Mouse (Mus musculus) heart, embryonic 15.5 days (tissue): ENCODE measurements at regions not wholly inside any gene's neighbourhood (a gene's known extent, or its start where the extent isn't known, plus 50 kb on each side); places are given as distances from the start of the nearest gene placed in this dataset.

Experiments
- ATAC-seq: fragments of 200-750 bp; cut with Nextera tagmentation; replicated peaks from 2 replicates; pipeline ENCODE4 v1.8.0; 2017; ENCODE audit warnings: low read depth, moderate TSS enrichment; ENCODE audit not compliant: insufficient number of reproducible peaks, insufficient read depth, low FRiP score
- H3K27ac ChIP-seq: fragments of 300-500 bp; sonication (generic); 2 replicates; pipeline ENCODE4 v1.5.1; 2015; ENCODE audit warnings: mild to moderate bottlenecking, inconsistent platforms
- H3K27me3 ChIP-seq: fragments of 300-500 bp; sonication (generic); 2 replicates; pipeline ENCODE4 v1.6.1; 2015; ENCODE audit warnings: inconsistent platforms
- H3K36me3 ChIP-seq: fragments of 300-500 bp; sonication (generic); 2 replicates; pipeline ENCODE4 v1.6.1; 2015; ENCODE audit warnings: mild to moderate bottlenecking, inconsistent platforms
- H3K4me1 ChIP-seq: fragments of 300-500 bp; sonication (generic); replicated peaks from 2 replicates; pipeline ENCODE4 v1.6.1; 2015; ENCODE audit warnings: inconsistent platforms
- H3K4me2 ChIP-seq: fragments of 300-500 bp; sonication (generic); 2 replicates; pipeline ENCODE4 v1.6.1; 2015; ENCODE audit warnings: inconsistent platforms, mild to moderate bottlenecking, moderate library complexity
- H3K4me3 ChIP-seq: fragments of 300-500 bp; sonication (generic); 2 replicates; pipeline ENCODE4 v1.5.1; 2015; ENCODE audit warnings: mild to moderate bottlenecking, inconsistent platforms
- H3K9ac ChIP-seq: fragments of 300-500 bp; sonication (generic); 2 replicates; pipeline ENCODE4 v1.6.1; 2015; ENCODE audit warnings: mild to moderate bottlenecking, inconsistent platforms
- H3K9me3 ChIP-seq: fragments of 300-500 bp; sonication (generic); replicated peaks from 2 replicates; pipeline ENCODE4 v1.6.1; 2016; ENCODE audit warnings: inconsistent platforms
- WGBS: fragments of 180-500 bp; shearing (Covaris S2); methylation state at CpG from one replicate; pipeline ENCODE4 v1.1.7; 2015; ENCODE audit warnings: mixed read lengths; 5-methylcytosine and 5-hydroxymethylcytosine counted together

DNA sequence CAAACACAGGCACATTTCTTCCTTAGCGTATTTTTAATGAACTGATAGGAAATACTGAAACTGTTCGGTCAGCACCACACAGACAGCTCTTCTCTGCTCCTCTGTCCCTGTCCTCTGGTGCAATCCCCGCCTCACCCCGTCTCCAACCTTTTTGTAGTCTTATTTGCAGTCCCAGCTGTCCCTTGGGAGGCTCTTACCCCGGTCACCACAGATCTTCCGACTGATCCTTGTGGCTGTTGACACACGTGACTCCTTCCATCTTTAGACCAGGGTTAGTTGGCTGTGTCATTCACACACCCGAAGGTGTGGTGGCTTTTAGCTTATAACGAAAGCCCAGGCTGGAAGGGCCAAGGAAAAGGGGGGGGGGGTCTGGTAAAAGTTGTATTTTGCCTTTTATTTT lies 56.4 kb downstream of the Cyp26a1 start:
- Histone ChIP-seq H3K4me3 (no peak overlapping the region), H3K27ac (no peak overlapping the region), H3K9me3 (no peaks in the 10 kb centered on the region), H3K9ac (no peak overlapping the region), H3K36me3 (no peaks in the 10 kb centered on the region), H3K27me3 (no peaks in the 10 kb centered on the region), H3K4me2 (no peak overlapping the region), H3K4me1 (no peaks in the 10 kb centered on the region)
- no peak for ATAC-seq
- 79% methylated on average over 9 of the region's 9 CpGs for WGBS

- no peak for ATAC-seq
- Histone ChIP-seq H3K9me3 (no peaks in the 10 kb centered on the region), H3K4me1 (no peaks in the 10 kb centered on the region), H3K4me3 (no peak overlapping the region), H3K27ac (no peak overlapping the region), H3K27me3 (no peaks in the 10 kb centered on the region), H3K36me3 (no peaks in the 10 kb centered on the region), H3K4me2 (no peak overlapping the region), H3K9ac (no peak overlapping the region)
- WGBS = 82% methylated on average over 3 of the region's 3 CpGs
Observed at GRCm38 (mm10) chr19:37755372-37755771, 57.8 kb downstream of the Cyp26a1 start.

DNA sequence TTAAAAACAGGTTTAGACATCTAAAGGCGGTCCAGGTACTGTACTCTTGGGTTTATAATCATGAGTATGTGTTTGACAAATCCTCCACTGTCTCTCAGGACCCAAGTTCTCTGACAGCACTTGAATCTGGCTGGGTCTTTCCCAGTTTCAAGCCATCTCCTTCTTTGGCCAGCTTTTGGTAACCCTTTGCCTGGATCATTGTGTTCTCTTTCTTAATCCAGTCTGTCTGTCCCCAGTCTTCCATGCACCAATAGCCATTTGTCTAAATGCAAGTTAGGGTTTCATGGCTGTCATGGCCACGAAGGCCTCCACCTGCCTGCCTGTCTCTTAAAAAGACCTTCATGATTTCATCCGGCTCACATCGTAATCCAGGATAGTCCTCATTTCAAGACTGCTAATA lies 71.8 kb downstream of the Cyp26a1 start:
- no peak overlapping the region for H3K4me3 ChIP-seq
- WGBS = 89% methylated on average over 4 of the region's 4 CpGs
- no peak for ATAC-seq

GRCm38 (mm10) chr19:37771956-37772355 lies 74.4 kb downstream of the Cyp26a1 start:
- 83% methylated on average over 6 of the region's 6 CpGs for WGBS

More for the DNA sequence above, 71.8 kb downstream of the Cyp26a1 start:
- H3K4me2 ChIP-seq = no peak overlapping the region
- H3K9ac ChIP-seq = no peak overlapping the region
- H3K9me3 ChIP-seq = no peaks in the 10 kb centered on the region
- H3K27me3 ChIP-seq = no peaks in the 10 kb centered on the region
- no peaks in the 10 kb centered on the region for H3K4me1 ChIP-seq
- no peaks in the 10 kb centered on the region for H3K36me3 ChIP-seq
- H3K27ac ChIP-seq = no peak overlapping the region

DNA sequence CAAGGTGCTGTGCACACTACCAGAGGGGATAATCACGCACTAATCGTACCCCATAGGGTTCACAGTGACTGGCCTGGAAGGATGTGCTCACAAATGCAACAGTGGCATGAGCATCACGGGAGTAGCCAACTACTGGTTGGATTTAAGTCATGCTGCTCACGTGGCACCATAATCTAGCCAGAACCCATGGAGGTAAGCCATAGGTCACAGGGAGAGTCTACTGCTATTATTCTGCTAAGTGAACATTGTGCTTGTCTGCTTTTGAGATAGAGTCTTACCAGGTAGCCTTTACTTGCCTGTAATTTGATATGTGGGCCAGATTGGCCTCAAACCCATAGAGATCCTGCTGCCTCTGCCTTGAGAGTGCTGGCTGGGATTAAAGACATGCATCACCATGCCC lies 77.0 kb downstream of the Cyp26a1 start:
- Histone ChIP-seq H3K4me3 (no peak overlapping the region), H3K9ac (no peak overlapping the region), H3K36me3 (no peaks in the 10 kb centered on the region), H3K27ac (no peak overlapping the region), H3K4me1 (peaks cover 4% of the 10 kb centered on the region; the same call in 1 of the 2 replicates), H3K4me2 (no peak overlapping the region), H3K27me3 (no peaks in the 10 kb centered on the region), H3K9me3 (no peaks in the 10 kb centered on the region)
- 91% methylated on average over 4 of the region's 4 CpGs for WGBS
- no peak for ATAC-seq

More at GRCm38 (mm10) chr19:37771956-37772355, 74.4 kb downstream of the Cyp26a1 start:
- H3K4me3 ChIP-seq = no peak overlapping the region
- ATAC-seq = no peak
- no peaks in the 10 kb centered on the region for H3K27me3 ChIP-seq
- no peak overlapping the region for H3K4me2 ChIP-seq
- no peaks in the 10 kb centered on the region for H3K9me3 ChIP-seq
- H3K36me3 ChIP-seq = no peaks in the 10 kb centered on the region
- no peak overlapping the region for H3K27ac ChIP-seq
- H3K9ac ChIP-seq = no peak overlapping the region
- H3K4me1 ChIP-seq = no peaks in the 10 kb centered on the region

DNA sequence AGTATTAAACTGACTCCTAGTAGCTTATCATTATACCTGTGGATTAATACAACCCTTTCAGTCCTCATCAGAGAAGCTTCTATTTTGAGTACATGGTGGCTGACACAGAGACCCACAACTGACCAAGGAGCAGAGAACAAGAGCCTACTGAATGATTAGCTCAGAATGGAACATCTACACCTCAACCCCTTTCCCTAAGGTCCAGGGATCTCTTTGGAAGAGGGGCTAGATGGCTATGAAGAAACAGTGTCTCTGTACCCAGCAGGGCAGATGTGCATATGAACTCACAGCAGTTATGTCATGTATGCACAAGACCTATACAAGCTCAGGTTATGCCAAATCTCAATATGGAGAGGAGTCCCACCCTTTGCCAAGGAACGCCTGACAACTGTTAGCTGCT lies 77.4 kb downstream of the Cyp26a1 start:
- H3K4me3 ChIP-seq = no peak overlapping the region
- H3K4me2 ChIP-seq = no peak overlapping the region
- no peaks in the 10 kb centered on the region for H3K36me3 ChIP-seq
- H3K27ac ChIP-seq = no peak overlapping the region
- no peak for ATAC-seq
- H3K9me3 ChIP-seq = no peaks in the 10 kb centered on the region
- H3K27me3 ChIP-seq = no peaks in the 10 kb centered on the region
- H3K4me1 ChIP-seq = peaks cover 4% of the 10 kb centered on the region; the same call in 1 of the 2 replicates
- H3K9ac ChIP-seq = no peak overlapping the region
- whole genome bisulfite sequencing = 86% methylated on average over 1 of the region's 1 CpGs

DNA sequence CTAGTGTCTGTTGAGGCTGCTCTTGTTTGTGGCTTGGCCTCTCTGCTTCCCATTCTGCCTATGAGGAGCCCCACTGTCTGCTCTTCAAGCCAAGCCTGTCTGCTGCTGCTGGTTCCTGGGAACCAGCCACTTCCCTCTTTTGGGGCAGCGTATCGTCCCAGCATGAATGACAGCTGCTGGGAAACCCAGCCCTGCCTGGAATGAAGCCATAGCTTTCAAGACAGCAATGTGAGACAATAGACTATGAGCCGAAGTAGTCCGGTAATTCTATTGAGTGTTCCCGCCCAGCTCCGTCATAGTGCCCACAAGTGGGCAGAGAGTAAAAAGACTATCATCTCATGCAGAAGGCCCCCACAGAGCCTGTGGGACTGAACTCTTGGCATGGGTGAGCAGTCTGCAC lies 80.4 kb downstream of the Cyp26a1 start:
- ATAC-seq = no peak; the same call in 1 of the 2 replicates
- 36% methylated on average over 6 of the region's 6 CpGs for WGBS

GRCm38 (mm10) chr19:37778568-37778967 lies 81.0 kb downstream of the Cyp26a1 start:
- Histone ChIP-seq H3K9me3 (no peaks in the 10 kb centered on the region), H3K27ac (no peak overlapping the region), H3K4me3 (no peak overlapping the region), H3K36me3 (no peaks in the 10 kb centered on the region), H3K4me2 (no peak overlapping the region), H3K4me1 (peaks cover 4% of the 10 kb centered on the region; the same call in 1 of the 2 replicates), H3K27me3 (no peaks in the 10 kb centered on the region), H3K9ac (no peak overlapping the region)
- WGBS = 79% methylated on average over 4 of the region's 4 CpGs
- ATAC-seq = no peak

More for the DNA sequence above, 80.4 kb downstream of the Cyp26a1 start:
- Histone ChIP-seq H3K4me2 (no peak overlapping the region), H3K9me3 (no peaks in the 10 kb centered on the region), H3K9ac (no peak overlapping the region), H3K27ac (no peak overlapping the region), H3K36me3 (no peaks in the 10 kb centered on the region), H3K4me3 (no peak overlapping the region), H3K4me1 (peaks cover 4% of the 10 kb centered on the region; the same call in 1 of the 2 replicates), H3K27me3 (no peaks in the 10 kb centered on the region)

GRCm38 (mm10) chr19:37788540-37788939 lies 90.9 kb downstream of the Cyp26a1 start:
- no peak overlapping the region for H3K4me3 ChIP-seq
- no peaks in the 10 kb centered on the region for H3K27me3 ChIP-seq
- H3K27ac ChIP-seq = no peak overlapping the region
- no peaks in the 10 kb centered on the region for H3K9me3 ChIP-seq
- no peak overlapping the region for H3K9ac ChIP-seq
- WGBS = 90% methylated on average over 3 of the region's 3 CpGs
- no peaks in the 10 kb centered on the region for H3K36me3 ChIP-seq
- ATAC-seq = no peak
- no peak overlapping the region for H3K4me2 ChIP-seq
- H3K4me1 ChIP-seq = no peaks in the 10 kb centered on the region

GRCm38 (mm10) chr19:37789576-37790180 lies 92.1 kb downstream of the Cyp26a1 start:
- WGBS = 63% methylated on average over 12 of the region's 12 CpGs
- Histone ChIP-seq H3K4me2 (no peak overlapping the region), H3K27ac (no peak overlapping the region), H3K36me3 (no peaks in the 10 kb centered on the region), H3K4me3 (no peak overlapping the region), H3K9ac (no peak overlapping the region), H3K9me3 (no peaks in the 10 kb centered on the region), H3K27me3 (no peaks in the 10 kb centered on the region), H3K4me1 (no peaks in the 10 kb centered on the region)
- no peak for ATAC-seq

GRCm38 (mm10) chr19:37790281-37791073 lies 92.9 kb downstream of the Cyp26a1 start:
- no peaks in the 10 kb centered on the region for H3K36me3 ChIP-seq
- H3K9ac ChIP-seq = no peak overlapping the region
- no peak overlapping the region for H3K4me3 ChIP-seq
- no peak overlapping the region for H3K27ac ChIP-seq
- 67% methylated on average over 24 of the region's 24 CpGs for WGBS
- ATAC-seq = no peak
- H3K4me2 ChIP-seq = no peak overlapping the region
- no peaks in the 10 kb centered on the region for H3K27me3 ChIP-seq
- no peaks in the 10 kb centered on the region for H3K4me1 ChIP-seq
- no peaks in the 10 kb centered on the region for H3K9me3 ChIP-seq

- H3K4me2 ChIP-seq = no peak overlapping the region
- no peaks in the 10 kb centered on the region for H3K36me3 ChIP-seq
- H3K27ac ChIP-seq = no peak overlapping the region
- no peak overlapping the region for H3K4me3 ChIP-seq
- 79% methylated on average over 9 of the region's 9 CpGs for WGBS
- H3K9me3 ChIP-seq = no peaks in the 10 kb centered on the region
- ATAC-seq = no peak
- H3K9ac ChIP-seq = no peak overlapping the region
- no peaks in the 10 kb centered on the region for H3K4me1 ChIP-seq
- H3K27me3 ChIP-seq = no peaks in the 10 kb centered on the region
Observed at GRCm38 (mm10) chr19:37793176-37793575, 95.6 kb downstream of the Cyp26a1 start.
